Mouse (Mus musculus) embryonic facial prominence, embryonic 12.5 days (tissue): ENCODE measurements around the gene Aaed1. TPM values are rescaled to one million over a fixed set of nuclear protein-coding genes. Genes with fewer than 3 reads are reported as not detected.

Source experiments
- ATAC-seq: fragments of 200-750 bp; cut with Nextera tagmentation; 2 replicates; pipeline ENCODE4 v1.8.0; 2017; ENCODE audit not compliant: insufficient number of reproducible peaks, insufficient read depth, low FRiP score, low TSS enrichment
- H3K27ac ChIP-seq: fragments of 300-500 bp; sonication (generic); 2 replicates; pipeline ENCODE4 v1.5.1; 2016; ENCODE audit warnings: mild to moderate bottlenecking
- H3K27me3 ChIP-seq: fragments of 300-500 bp; sonication (generic); 2 replicates; pipeline ENCODE4 v1.6.1; 2016; ENCODE audit warnings: mild to moderate bottlenecking, moderate library complexity
- H3K36me3 ChIP-seq: fragments of 300-500 bp; sonication (generic); 2 replicates; pipeline ENCODE4 v1.6.1; 2016; ENCODE audit warnings: mild to moderate bottlenecking
- H3K4me1 ChIP-seq: fragments of 300-500 bp; sonication (generic); 2 replicates; pipeline ENCODE4 v1.6.1; 2016
- H3K4me2 ChIP-seq: fragments of 300-500 bp; sonication (generic); replicated peaks from 2 replicates; pipeline ENCODE4 v1.6.1; 2016; ENCODE audit warnings: mild to moderate bottlenecking, moderate library complexity
- H3K4me3 ChIP-seq: fragments of 300-500 bp; sonication (generic); 2 replicates; pipeline ENCODE4 v1.5.1; 2016; ENCODE audit warnings: mild to moderate bottlenecking
- H3K9ac ChIP-seq: fragments of 300-500 bp; sonication (generic); 2 replicates; pipeline ENCODE4 v1.6.1; 2016; ENCODE audit warnings: mild to moderate bottlenecking, moderate library complexity
- H3K9me3 ChIP-seq: fragments of 300-500 bp; sonication (generic); 2 replicates; pipeline ENCODE4 v1.6.1; 2016; ENCODE audit warnings: mild to moderate bottlenecking, moderate library complexity
- WGBS: fragments of 180-500 bp; shearing (Covaris S2); methylation state at CpG from one replicate; pipeline ENCODE4 v1.1.7; 2016; 5-methylcytosine and 5-hydroxymethylcytosine counted together
- polyA plus RNA-seq: library from polyadenylated mRNA; unstranded; fragments of >200 nt; fragmentation: Nextera tagmentation; extraction: Ambion mirVana; gene quantifications from 2 replicates; pipeline ENCODE4 v1.2.1, GENCODE M21; 2016

Gene Aaed1
- polyA plus RNA-seq, 1 experiment from 2014 or later, result 37.8 TPM

DNA sequence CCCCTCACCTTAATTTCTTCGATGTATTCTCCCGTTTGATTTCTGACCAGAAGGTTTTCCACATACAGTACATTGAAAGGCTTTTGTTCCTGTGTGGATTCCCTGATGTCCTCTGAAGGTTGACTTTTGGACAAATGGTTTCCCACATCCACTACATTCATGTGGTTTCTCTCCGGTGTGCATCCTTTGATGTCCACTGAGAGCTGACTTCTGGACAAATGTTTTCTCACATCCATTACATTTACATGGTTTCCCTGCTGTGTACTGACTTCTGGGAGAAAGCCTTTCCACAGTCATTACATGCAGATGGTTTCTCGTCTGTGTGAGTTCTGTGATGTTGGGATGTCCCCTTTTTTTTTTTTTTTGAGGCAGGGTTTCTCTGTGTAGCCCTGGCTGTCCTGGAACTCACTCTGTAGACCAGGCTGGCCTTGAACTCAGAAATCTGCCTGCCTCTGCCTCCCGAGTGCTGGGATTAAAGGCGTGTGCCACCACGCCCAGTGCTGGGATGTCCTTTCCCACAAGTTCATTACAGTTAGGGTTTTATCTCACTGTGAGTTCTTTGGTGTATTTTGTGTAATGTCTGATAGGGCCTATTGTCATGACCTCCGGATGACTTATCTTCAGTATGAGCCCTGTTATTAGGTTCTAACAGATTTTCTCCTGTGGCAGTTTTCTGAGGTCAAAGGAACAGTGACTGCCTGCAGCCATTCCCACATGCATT lies 10.2 kb upstream of the Aaed1 start:
- Histone ChIP-seq H3K27me3 (no peaks in the 10 kb centered on the region), H3K4me2 (no peak overlapping the region), H3K4me3 (no peak overlapping the region), H3K36me3 (no peaks in the 10 kb centered on the region), H3K9ac (no peak overlapping the region), H3K9me3 (no peaks in the 10 kb centered on the region), H3K27ac (no peak overlapping the region), H3K4me1 (no peaks in the 10 kb centered on the region)
- WGBS, result 85% methylated on average over 8 of the region's 8 CpGs
- ATAC-seq, result no peak

DNA sequence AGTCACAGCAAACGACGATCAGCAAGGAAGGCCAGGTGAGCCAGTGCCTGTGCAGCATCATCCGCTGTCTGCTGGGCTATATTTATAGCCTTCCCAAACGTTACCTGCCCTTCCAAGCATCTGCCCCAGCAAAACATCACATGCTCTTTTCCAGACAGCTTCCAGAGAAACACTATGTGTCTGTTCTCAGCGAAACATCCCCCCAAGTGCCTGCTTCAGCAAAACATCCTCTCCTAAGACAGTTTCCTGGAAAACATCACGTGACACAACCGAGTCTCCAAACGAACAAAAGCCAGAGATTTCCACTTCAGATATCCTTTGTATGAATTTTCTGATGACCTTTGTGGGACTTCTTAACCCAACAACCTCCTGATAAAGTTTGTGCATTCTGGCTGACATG lies 7.8 kb upstream of the Aaed1 start:
- Histone ChIP-seq H3K36me3 (no peaks in the 10 kb centered on the region), H3K9me3 (no peaks in the 10 kb centered on the region), H3K27me3 (no peaks in the 10 kb centered on the region), H3K27ac (no peak overlapping the region), H3K4me1 (no peaks in the 10 kb centered on the region), H3K4me2 (no peak overlapping the region), H3K4me3 (no peak overlapping the region), H3K9ac (no peak overlapping the region)
- WGBS, result 80% methylated on average over 8 of the region's 8 CpGs
- no peak for ATAC-seq

DNA sequence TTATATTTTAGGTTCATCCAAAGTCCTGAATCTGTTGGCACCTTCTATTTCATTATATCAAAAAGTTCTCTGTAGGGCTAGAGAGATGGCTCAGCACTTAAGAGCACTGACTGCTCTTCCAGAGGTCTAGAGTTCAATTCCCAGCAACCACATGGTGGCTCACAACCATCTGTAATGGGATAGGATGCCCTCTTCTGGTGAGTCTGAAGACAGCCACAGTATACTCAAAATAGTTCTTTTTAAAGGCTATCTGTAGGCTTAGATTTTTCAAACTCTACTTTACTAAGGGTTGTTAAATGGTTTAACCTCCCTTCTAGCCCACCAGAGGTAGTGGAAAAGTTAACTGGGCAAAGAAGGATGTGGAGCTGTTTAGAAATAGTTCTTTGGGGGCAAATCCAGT lies 7.3 kb upstream of the Aaed1 start:
- Histone ChIP-seq H3K4me3 (no peak overlapping the region), H3K4me1 (no peaks in the 10 kb centered on the region), H3K4me2 (no peak overlapping the region), H3K36me3 (no peaks in the 10 kb centered on the region), H3K9ac (no peak overlapping the region), H3K27me3 (no peaks in the 10 kb centered on the region), H3K27ac (no peak overlapping the region), H3K9me3 (no peaks in the 10 kb centered on the region)
- ATAC-seq, result no peak

DNA sequence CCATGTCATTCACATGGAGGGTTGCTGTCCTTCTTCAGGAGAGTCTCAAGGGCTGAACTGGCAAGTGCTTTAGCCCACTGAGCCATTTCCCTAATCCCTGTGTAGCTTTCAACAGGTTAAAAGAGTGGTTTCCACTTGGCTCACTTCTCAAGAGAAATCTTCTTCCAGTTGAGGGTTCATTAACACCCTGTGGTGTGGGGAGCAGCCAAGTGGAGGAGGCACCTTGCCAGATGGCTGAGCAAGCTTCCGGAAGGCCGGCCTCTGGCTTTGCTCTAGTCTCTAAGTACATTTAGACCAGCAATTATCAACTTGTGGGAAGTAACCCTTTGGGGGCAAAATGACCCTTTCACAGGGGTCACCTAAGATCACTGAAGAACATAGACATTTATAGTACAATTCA lies 5.8 kb upstream of the Aaed1 start:
- Histone ChIP-seq H3K27ac (no peak overlapping the region), H3K4me1 (no peaks in the 10 kb centered on the region), H3K9ac (no peak overlapping the region), H3K27me3 (no peaks in the 10 kb centered on the region), H3K4me3 (no peak overlapping the region), H3K36me3 (no peaks in the 10 kb centered on the region), H3K9me3 (no peaks in the 10 kb centered on the region), H3K4me2 (no peak overlapping the region)
- ATAC-seq, result no peak
- WGBS, result 83% methylated on average over 2 of the region's 2 CpGs

DNA sequence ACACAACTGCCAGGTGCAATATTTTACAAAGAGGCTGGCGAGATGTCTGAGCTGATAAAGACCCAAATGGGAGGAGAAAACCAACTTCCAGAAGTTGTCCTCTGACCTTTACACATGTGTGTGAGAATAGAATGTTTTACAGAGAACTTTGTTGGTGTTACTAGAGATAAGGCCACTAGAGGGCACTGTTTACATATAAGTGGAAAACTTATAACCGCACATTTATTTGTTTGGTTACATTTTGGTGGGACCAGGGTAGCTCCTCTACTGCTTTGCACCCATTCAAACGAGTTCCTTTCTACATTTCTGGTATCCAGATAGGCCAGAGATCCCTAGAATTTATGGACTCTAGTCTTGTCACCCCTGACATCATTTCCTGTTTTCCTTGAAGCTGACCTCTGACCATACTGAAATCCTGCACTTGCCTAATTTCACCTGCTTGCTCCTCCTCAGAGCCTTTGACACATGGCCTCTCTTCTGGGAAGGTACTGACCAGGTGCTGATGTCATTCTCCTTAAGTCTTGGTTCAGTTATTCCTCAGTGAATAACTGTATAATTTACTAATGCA lies 3.1 kb upstream of the Aaed1 start:
- no peaks in the 10 kb centered on the region for H3K9me3 ChIP-seq

DNA sequence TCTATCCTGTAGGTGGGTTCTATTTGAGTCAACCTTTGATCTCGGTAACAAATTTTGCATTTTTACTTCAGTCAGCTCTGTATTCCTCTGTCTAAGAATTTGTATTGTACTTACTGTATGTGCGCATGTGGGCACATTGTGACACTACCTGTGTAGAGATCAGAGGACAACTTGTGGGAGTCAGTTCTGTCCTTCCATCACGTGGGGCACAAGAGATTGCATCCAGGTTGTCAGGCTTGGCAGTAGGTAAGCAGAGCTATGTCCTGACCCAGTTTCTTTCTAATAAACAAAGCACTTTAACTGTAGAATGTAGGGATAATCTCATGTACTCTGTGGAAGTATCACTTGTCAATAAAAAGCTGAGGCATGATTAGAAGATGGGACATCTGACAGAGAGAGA lies 1.5 kb upstream of the Aaed1 start:
- Histone ChIP-seq H3K9ac (no peak overlapping the region), H3K27me3 (no peaks in the 10 kb centered on the region), H3K27ac (no peak overlapping the region), H3K4me3 (no peak overlapping the region), H3K9me3 (no peaks in the 10 kb centered on the region), H3K36me3 (no peaks in the 10 kb centered on the region), H3K4me1 (peaks cover 4% of the 10 kb centered on the region; the same call in 1 of the 2 replicates), H3K4me2 (no peak overlapping the region)
- 72% methylated on average over 3 of the region's 3 CpGs for WGBS
- no peak for ATAC-seq

More for the DNA sequence above, 3.1 kb upstream of the Aaed1 start:
- H3K36me3 ChIP-seq, result no peaks in the 10 kb centered on the region
- H3K27me3 ChIP-seq, result no peaks in the 10 kb centered on the region
- no peak overlapping the region for H3K27ac ChIP-seq
- H3K4me2 ChIP-seq, result no peak overlapping the region
- no peak overlapping the region for H3K9ac ChIP-seq
- no peak overlapping the region for H3K4me3 ChIP-seq
- H3K4me1 ChIP-seq, result peaks cover 4% of the 10 kb centered on the region; the same call in 1 of the 2 replicates
- no peak for ATAC-seq
- 0% methylated on average over 3 of the region's 3 CpGs for WGBS

DNA sequence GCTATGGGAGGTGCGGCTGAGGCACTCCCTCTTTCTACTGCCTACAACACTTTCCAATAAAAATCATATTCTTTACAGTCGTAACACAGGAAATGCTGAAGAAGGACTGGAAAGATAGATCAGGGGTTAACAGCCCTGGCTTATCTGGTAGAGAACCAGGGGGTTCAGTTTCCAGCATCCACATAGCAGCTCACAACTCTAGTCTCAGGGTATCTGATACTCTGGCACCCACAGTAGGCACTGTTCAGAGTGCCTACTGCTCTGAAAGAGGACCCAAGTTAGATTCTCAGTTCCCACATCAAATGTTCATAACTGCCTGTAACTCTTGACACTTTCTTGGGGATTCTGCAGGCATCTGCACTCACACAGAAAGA lies 393 bp upstream of the Aaed1 start:
- Histone ChIP-seq H3K27me3 (no peaks in the 10 kb centered on the region), H3K36me3 (no peaks in the 10 kb centered on the region), H3K4me1 (peaks cover 4% of the 10 kb centered on the region; the same call in 1 of the 2 replicates), H3K27ac (no peak overlapping the region), H3K4me3 (peak overlapping the region; percentile 72), H3K9ac (no peak overlapping the region), H3K9me3 (no peaks in the 10 kb centered on the region), H3K4me2 (peak overlapping the region; percentile 49)
- WGBS, result 0% methylated on average over 2 of the region's 2 CpGs
- peak; percentile 54; the same call in 1 of the 2 replicates for ATAC-seq

DNA sequence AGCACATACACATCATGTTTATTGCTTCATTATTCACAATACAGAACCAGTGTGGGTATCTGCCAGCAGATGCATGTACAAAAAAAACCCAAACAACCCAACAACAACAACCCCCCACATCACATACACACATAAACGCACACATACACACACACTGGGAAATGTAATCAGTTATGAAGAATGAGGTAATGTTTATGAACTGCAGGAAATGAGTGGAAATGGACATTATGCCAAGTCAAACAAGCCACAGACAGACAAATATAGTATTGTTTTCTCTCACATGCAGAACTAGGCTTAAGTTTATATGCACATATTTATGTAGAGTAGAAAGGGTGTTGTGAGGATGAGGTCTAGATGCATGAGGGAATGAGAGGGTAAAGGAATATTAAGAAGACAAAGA lies 1.2 kb downstream of the Aaed1 start:
- H3K4me3 ChIP-seq, result 0 out of 2 replicates have a peak overlapping the region, but pooled peaks have one; percentile 72
- peak overlapping the region; percentile 49 for H3K4me2 ChIP-seq
- no peak for ATAC-seq
- H3K36me3 ChIP-seq, result no peaks in the 10 kb centered on the region
- no peak overlapping the region for H3K9ac ChIP-seq
- no peaks in the 10 kb centered on the region for H3K9me3 ChIP-seq
- H3K27me3 ChIP-seq, result no peaks in the 10 kb centered on the region
- H3K27ac ChIP-seq, result no peak overlapping the region
- H3K4me1 ChIP-seq, result peaks cover 4% of the 10 kb centered on the region; the same call in 1 of the 2 replicates
- 83% methylated on average over 1 of the region's 1 CpGs for WGBS

DNA sequence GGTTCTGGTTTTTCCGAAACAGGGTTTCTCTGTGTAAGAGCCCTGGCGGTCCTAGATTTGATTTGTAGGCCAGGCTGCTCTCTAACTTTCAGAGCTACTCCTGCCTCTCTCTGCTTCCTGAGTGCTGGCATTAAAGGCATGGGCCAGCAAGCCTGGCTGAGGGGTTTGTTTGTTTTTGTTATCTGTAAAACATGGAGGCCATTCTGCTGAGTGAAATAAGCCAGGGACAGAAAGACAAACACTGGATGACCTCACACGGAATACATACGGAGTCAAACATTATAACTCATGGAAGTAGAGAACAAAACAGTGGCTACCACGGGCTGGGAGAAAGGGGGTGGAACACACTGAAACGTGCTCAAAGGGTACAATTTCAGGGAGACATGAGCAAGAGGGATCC lies 1.9 kb downstream of the Aaed1 start:
- Histone ChIP-seq H3K9ac (no peak overlapping the region), H3K27me3 (no peaks in the 10 kb centered on the region), H3K4me3 (no peak overlapping the region), H3K9me3 (no peaks in the 10 kb centered on the region), H3K4me2 (no peak overlapping the region), H3K27ac (no peak overlapping the region), H3K36me3 (no peaks in the 10 kb centered on the region), H3K4me1 (peaks cover 4% of the 10 kb centered on the region; the same call in 1 of the 2 replicates)
- WGBS, result 70% methylated on average over 6 of the region's 6 CpGs
- no peak for ATAC-seq

DNA sequence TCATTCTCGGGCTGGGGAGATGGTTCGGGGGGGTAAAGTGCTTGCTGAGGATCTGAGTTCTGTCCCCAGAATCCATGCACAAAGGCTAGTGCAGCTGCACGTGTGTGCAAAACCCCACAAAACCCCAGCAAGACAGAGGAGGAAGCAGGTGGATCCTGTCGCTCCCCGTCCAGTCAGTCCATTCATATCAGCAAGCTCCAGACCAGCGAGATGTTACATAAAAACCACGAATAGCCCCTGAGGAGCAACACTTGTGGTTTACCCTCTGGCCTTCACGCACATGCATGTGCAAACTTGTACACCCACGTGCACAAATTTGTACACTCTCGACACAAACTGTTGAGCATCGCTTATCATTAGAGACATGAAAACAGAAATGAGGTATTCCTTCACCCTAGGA lies 2.7 kb downstream of the Aaed1 start:
- H3K27ac ChIP-seq, result no peak overlapping the region
- no peaks in the 10 kb centered on the region for H3K27me3 ChIP-seq
- ATAC-seq, result no peak
- H3K9ac ChIP-seq, result no peak overlapping the region
- no peaks in the 10 kb centered on the region for H3K9me3 ChIP-seq
- H3K4me2 ChIP-seq, result no peak overlapping the region
- peaks cover 4% of the 10 kb centered on the region; the same call in 1 of the 2 replicates for H3K4me1 ChIP-seq
- 0 out of 2 replicates have a peak, but pooled peaks cover under 1% of the 10 kb centered on the region for H3K36me3 ChIP-seq
- no peak overlapping the region for H3K4me3 ChIP-seq
- WGBS, result 81% methylated on average over 11 of the region's 11 CpGs

DNA sequence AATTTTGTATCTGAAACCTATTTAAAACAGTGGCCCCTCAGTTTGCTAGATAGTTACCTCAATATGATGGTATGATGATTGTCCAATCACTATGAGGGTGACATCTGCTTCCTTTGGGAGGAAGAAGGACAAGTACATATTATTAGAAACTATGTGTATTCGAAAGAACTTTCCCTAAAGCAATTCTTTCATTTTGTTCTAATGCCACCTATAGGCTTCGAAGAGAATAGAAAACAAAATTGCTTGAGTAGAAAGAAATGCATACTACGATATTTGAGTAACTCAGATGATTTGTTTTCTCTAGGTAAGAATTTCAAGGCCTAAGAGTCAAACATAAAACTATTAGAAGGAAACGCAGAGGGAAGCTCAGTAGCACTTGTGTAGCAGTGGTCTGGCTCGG lies 3.5 kb downstream of the Aaed1 start:
- Histone ChIP-seq H3K36me3 (0 out of 2 replicates have a peak, but pooled peaks cover 7% of the 10 kb centered on the region), H3K9me3 (no peaks in the 10 kb centered on the region), H3K4me2 (no peak overlapping the region), H3K4me1 (peaks cover 4% of the 10 kb centered on the region; the same call in 1 of the 2 replicates), H3K9ac (no peak overlapping the region), H3K4me3 (no peak overlapping the region), H3K27me3 (no peaks in the 10 kb centered on the region), H3K27ac (no peak overlapping the region)
- 64% methylated on average over 5 of the region's 5 CpGs for WGBS
- ATAC-seq, result no peak

DNA sequence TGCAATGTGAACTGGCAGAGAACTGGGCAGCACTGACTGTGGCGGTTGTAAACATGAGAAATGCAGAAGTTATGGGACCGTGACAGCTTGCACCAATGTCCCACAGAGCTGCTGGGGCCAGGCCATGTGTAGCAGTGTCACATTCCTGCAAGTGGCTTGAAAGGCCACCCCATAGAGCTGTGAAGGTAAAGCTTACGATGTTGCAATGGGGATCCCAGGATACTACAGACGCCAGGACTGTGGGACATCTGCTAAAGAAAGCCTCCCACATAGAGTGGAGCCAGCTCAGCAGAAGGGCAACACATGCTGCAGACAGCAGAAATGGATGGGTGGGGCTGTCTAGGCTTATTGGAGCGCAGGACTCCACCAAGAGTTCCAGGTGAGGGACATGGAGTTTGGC lies 5.0 kb downstream of the Aaed1 start:
- H3K27me3 ChIP-seq, result no peaks in the 10 kb centered on the region
- H3K4me1 ChIP-seq, result peaks cover 4% of the 10 kb centered on the region; the same call in 1 of the 2 replicates
- no peaks in the 10 kb centered on the region for H3K9me3 ChIP-seq
- H3K27ac ChIP-seq, result no peak overlapping the region
- WGBS, result 90% methylated on average over 5 of the region's 5 CpGs
- 0 out of 2 replicates have a peak, but pooled peaks cover 12% of the 10 kb centered on the region for H3K36me3 ChIP-seq
- no peak overlapping the region for H3K4me3 ChIP-seq
- ATAC-seq, result no peak
- no peak overlapping the region for H3K9ac ChIP-seq
- H3K4me2 ChIP-seq, result no peak overlapping the region
